Mouse (Mus musculus) neural tube, embryonic 15.5 days (tissue): ENCODE results near the gene Gstm2. TPM values are rescaled to one million over a fixed set of nuclear protein-coding genes. Genes with fewer than 3 reads are reported as not detected.
"Not testable (repeated sequence)": the region's sequence is repeated elsewhere in the genome, so short reads cannot be mapped to it uniquely, and the experiment has no call there.

Experiments used
- ATAC-seq: fragments of 200-750 bp; cut with Nextera tagmentation; 2 replicates; pipeline ENCODE4 v1.8.0; 2017; ENCODE audit warnings: mild to moderate bottlenecking, moderate TSS enrichment, moderate library complexity; ENCODE audit not compliant: low FRiP score
- H3K27ac ChIP-seq: fragments of 300-500 bp; sonication (generic); replicated peaks from 2 replicates; pipeline ENCODE4 v1.5.1; 2015; ENCODE audit warnings: mild to moderate bottlenecking, inconsistent platforms
- H3K27me3 ChIP-seq: fragments of 300-500 bp; sonication (generic); replicated peaks from 2 replicates; pipeline ENCODE4 v1.6.1; 2015; ENCODE audit warnings: inconsistent platforms
- H3K36me3 ChIP-seq: fragments of 300-500 bp; sonication (generic); 2 replicates; pipeline ENCODE4 v1.6.1; 2015; ENCODE audit warnings: inconsistent platforms
- H3K4me1 ChIP-seq: fragments of 300-500 bp; sonication (generic); 2 replicates; pipeline ENCODE4 v1.6.1; 2015; ENCODE audit warnings: inconsistent platforms
- H3K4me2 ChIP-seq: fragments of 300-500 bp; sonication (generic); 2 replicates; pipeline ENCODE4 v1.6.1; 2015; ENCODE audit warnings: inconsistent platforms, mild to moderate bottlenecking, moderate library complexity
- H3K4me3 ChIP-seq: fragments of 300-500 bp; sonication (generic); replicated peaks from 2 replicates; pipeline ENCODE4 v1.5.1; 2015; ENCODE audit warnings: mild to moderate bottlenecking, inconsistent platforms
- H3K9ac ChIP-seq: fragments of 300-500 bp; sonication (generic); replicated peaks from 2 replicates; pipeline ENCODE4 v1.6.1; 2015; ENCODE audit warnings: mild to moderate bottlenecking, inconsistent platforms
- H3K9me3 ChIP-seq: fragments of 300-500 bp; sonication (generic); replicated peaks from 2 replicates; pipeline ENCODE4 v1.6.1; 2016; ENCODE audit warnings: inconsistent platforms
- WGBS: fragments of 180-500 bp; shearing (Covaris S2); methylation state at CpG from one replicate; pipeline ENCODE4 v1.1.7; 2015; ENCODE audit warnings: mixed read lengths; 5-methylcytosine and 5-hydroxymethylcytosine counted together
- polyA plus RNA-seq: library from polyadenylated mRNA; unstranded; fragments of >200 nt; fragmentation: Nextera tagmentation; extraction: Ambion mirVana; gene quantifications from 2 replicates; pipeline ENCODE4 v1.2.1, GENCODE M21; 2015

Gene Gstm2
- polyA plus RNA-seq = 7.4 and 23.4 TPM in 2 replicates

DNA sequence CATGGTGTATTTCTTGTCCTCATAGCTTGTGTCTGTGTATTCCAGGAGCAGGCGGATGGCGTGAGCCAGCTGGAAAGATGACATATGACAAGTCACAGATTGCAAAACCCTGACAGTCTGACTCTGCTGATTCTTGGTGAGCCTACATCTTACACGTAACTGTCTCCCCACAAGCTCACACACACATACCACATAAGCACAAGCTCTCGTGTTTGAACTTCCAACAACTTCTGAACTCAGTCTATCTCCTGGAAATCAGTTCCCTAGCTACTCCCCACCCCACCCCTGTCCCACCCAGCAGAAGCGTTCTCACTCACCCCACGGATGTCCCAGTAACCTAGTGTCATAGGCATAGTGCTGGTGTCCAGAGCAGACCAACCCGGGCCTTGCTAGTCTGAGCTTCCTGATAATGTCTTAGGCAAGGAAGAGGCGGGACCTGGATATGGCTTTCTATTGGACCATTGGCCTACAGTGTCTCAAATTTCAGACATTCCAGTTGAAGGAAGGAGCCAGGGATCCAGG, at the start of gene Gstm2:
Gstm2 (minus strand) TSS at position 413 of the 522 bp plus-strand sequence.
- Histone ChIP-seq H3K27me3 (no peaks in the 10 kb centered on the region), H3K9ac (no peak within 1 kb of the TSS), H3K36me3 (no peaks in the 10 kb centered on the region), H3K9me3 (no peaks in the 10 kb centered on the region), H3K4me2 (no peak within 1 kb of the TSS), H3K4me3 (no peak within 1 kb of the TSS), H3K27ac (no peak within 1 kb of the TSS), H3K4me1 (no peaks in the 10 kb centered on the region)
- WGBS = 64% methylated on average over 8 of the region's 8 CpGs
- ATAC-seq = no peak

DNA sequence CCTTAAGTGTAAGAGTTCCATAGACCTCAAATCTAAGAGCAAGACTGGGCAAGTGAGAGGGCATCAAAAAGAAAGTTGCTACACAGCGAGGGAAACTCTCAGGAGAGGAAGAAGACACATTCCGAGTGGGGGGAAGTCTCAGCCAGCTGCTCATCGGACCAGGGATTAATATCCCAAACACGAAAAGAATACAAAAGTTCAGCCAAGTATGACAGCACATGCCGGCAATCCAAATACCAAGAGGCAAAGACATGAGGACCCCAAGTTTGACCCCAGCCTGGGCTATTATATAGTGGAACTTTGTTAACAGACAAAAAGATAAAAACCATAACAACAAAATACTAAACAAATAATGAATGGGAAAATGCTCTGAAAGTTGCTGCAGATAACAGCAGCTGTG, 46.9 kb upstream of the Gstm2 start:
- Histone ChIP-seq H3K9me3 (no peaks in the 10 kb centered on the region), H3K27me3 (no peaks in the 10 kb centered on the region), H3K36me3 (no peaks in the 10 kb centered on the region), H3K9ac (no peak overlapping the region), H3K27ac (no peak overlapping the region), H3K4me2 (no peak overlapping the region), H3K4me3 (no peak overlapping the region), H3K4me1 (no peaks in the 10 kb centered on the region)
- no peak for ATAC-seq
- 74% methylated on average over 5 of the region's 5 CpGs for WGBS

DNA sequence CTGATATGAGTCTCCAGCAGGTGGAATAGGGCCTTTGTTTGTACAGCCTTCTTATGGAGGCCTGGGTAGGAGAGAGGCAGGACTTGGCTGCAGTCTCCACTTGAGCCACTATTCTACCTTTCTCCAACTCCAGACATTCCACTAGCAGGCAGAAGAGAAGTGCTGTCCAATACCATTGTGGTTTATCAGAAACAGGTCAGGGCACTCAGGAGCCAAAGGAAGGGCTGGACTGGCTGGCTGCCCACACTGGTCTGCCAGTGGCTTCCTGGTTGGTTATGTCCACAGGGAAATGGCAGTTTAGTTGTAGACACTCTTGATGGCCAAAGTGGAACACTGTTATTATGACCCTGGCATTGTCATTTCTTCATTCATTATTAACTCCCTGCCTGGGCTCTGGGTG, 45.9 kb upstream of the Gstm2 start:
- Histone ChIP-seq H3K9me3 (no peaks in the 10 kb centered on the region), H3K27ac (no peak overlapping the region), H3K4me1 (no peaks in the 10 kb centered on the region), H3K36me3 (no peaks in the 10 kb centered on the region), H3K4me3 (no peak overlapping the region), H3K4me2 (no peak overlapping the region), H3K9ac (no peak overlapping the region), H3K27me3 (no peaks in the 10 kb centered on the region)
- no peak for ATAC-seq

DNA sequence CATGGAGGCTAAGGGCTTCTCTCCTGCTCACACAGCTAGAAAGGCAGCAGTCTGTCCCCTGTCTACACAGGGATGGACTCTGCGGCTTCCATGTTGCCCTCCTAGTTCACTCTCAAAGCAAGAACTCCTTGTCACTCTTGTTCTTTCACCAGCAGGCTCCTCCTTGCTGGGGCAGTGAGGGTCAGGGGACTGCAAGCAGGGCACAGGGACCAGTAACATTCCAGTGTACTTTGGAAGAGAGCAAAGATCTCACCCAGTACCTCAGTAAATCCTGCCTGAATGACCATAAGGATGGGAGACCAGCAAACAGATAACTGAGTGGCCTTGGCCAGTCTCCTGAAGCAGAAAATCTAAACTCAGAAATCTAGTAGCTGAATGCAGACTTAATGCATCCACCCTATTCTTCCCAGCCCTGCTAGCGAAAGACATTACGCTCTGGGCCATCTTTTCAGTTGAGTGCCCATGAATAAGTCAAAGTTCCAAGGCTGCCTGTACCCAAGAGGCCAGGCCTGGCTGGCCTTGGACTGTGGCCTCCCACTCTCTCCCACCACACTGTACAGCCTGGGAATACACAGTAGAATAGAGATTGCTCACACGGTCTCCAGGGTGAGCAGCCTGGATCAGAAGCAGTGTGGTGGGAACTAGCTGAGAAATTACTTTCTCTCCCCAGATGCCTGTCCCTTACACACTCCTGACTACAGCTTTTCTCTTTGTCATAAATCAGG, 42.5 kb upstream of the Gstm2 start:
- 46% methylated on average over 4 of the region's 4 CpGs for WGBS
- ATAC-seq = no peak

DNA sequence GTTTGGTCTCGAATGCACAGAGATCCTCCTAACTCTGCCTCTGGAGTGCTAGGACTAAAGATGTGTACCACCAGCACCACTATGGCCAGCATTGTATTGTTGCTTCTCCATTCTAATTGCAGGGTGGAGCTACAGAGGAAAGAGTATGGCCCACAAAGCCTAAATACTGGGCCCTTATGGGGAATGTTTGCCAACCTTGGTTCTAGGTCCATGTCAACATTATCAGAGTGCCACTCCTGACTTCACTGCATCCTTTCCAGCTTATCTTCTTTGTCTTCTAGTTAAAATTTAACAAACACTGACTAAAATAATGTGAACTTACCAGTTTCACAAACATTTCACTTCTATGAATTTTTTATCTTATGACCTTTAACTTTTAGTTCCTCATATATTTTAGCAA, 40.3 kb upstream of the Gstm2 start:
- Histone ChIP-seq H3K4me2 (no peak overlapping the region), H3K36me3 (no peaks in the 10 kb centered on the region), H3K4me1 (no peaks in the 10 kb centered on the region), H3K27me3 (no peaks in the 10 kb centered on the region), H3K4me3 (no peak overlapping the region), H3K9ac (no peak overlapping the region), H3K27ac (no peak overlapping the region), H3K9me3 (no peaks in the 10 kb centered on the region)
- 87% methylated on average over 1 of the region's 1 CpGs for WGBS
- no peak for ATAC-seq

More for the DNA sequence above, 42.5 kb upstream of the Gstm2 start:
- Histone ChIP-seq H3K27ac (no peak overlapping the region), H3K4me3 (no peak overlapping the region), H3K4me2 (no peak overlapping the region), H3K9me3 (no peaks in the 10 kb centered on the region), H3K9ac (no peak overlapping the region), H3K27me3 (no peaks in the 10 kb centered on the region), H3K4me1 (no peaks in the 10 kb centered on the region), H3K36me3 (no peaks in the 10 kb centered on the region)

DNA sequence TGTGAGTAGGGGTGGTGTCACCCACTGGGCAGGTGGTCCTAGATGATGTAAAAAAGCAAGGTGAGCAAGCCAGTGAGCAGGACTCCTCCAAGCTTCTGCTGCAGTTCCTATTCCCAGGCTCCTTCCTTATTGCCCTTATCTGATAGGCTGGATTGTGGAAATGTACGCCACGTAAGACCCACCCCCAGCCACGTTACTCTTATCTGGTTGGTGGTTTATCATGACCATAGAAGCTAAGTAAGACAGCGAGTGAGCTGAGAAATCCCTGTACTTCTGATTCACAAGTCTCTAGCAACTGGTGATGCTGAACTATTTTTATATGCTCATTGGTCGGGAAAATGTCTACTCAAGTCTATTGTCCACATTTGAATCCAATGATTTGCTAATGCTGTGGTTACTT, 39.8 kb upstream of the Gstm2 start:
- Histone ChIP-seq H3K27ac (no peak overlapping the region), H3K4me1 (no peaks in the 10 kb centered on the region), H3K4me2 (no peak overlapping the region), H3K9ac (no peak overlapping the region), H3K36me3 (no peaks in the 10 kb centered on the region), H3K4me3 (no peak overlapping the region), H3K9me3 (no peaks in the 10 kb centered on the region), H3K27me3 (no peaks in the 10 kb centered on the region)
- no peak for ATAC-seq
- 77% methylated on average over 5 of the region's 5 CpGs for WGBS

DNA sequence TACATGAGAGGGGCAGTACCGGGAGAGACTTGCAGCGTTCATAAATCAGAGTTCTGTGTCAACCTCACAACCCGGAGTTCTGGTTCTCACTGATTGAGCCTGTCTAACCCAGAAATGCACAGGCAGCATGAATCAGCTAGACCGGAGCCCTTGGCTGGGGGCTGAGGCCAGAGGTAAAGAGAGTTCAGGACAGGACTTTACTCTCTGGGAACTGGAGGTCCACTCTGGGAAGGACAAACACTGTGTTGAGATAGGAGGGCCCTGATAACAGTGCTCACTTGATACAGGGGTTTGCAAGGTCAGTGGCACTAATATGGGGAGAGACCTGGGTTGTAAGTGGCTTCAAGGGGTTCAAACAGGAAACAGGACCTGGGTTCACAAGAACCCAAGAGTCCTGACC, 39.1 kb upstream of the Gstm2 start:
- no peak overlapping the region for H3K4me3 ChIP-seq
- H3K4me2 ChIP-seq = no peak overlapping the region
- no peaks in the 10 kb centered on the region for H3K9me3 ChIP-seq
- H3K27me3 ChIP-seq = no peaks in the 10 kb centered on the region
- H3K36me3 ChIP-seq = no peaks in the 10 kb centered on the region
- H3K27ac ChIP-seq = no peak overlapping the region
- H3K9ac ChIP-seq = no peak overlapping the region
- WGBS = 60% methylated on average over 4 of the region's 4 CpGs
- H3K4me1 ChIP-seq = no peaks in the 10 kb centered on the region
- no peak for ATAC-seq

DNA sequence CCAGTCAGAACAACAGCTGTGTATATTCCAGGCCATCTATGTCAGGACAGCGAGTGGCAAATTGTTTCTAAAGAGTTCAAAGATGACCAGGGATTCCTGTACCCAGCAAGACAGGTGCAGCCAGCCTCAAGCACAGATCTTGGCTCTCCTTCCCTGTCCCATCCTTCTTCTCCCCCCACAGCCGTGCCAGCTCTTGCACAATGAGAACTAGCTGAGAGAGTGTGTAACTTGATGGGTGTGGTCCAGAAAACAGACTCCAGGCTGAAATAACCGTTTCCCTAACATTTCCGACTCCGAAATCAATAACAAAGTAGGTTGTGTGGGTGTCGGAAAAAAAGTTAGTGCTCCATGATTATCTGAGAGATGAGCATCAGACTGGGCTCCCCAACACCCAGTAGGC, 36.4 kb upstream of the Gstm2 start:
- Histone ChIP-seq H3K4me2 (no peak overlapping the region), H3K36me3 (no peaks in the 10 kb centered on the region)
- WGBS = 83% methylated on average over 6 of the region's 6 CpGs

DNA sequence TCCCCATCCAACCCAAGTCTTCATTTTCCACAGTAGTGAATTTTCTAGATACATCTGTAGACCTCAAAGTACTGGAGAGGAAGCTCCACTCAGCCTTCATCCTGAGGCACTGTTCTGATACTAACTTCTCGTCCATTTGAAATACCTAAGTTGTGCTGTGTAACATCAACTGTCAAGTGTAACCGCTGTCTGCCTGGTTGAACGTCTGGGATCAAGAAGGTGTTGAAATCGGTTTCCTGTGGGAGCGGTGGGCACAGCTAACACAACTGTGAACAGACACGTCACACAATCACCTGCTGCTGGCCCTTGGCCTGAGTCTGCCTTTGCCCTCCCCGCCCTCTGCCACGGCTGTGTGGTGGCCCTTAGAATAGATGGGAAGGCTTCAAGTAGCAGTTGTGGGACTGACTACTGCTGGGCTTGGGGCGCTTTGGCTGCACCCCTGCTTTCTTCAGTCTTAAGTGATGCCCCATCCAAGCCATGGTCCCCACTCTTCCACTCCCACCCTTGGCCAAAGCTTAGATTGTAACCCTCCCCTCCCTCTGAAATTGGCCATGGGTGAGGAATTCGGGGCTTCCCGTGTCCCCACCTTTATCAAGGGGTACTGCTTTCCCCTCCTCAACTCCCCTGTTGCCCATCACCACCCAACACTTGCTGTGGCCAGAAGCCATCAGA, 34.2 kb upstream of the Gstm2 start:
- peaks cover 29% of the 10 kb centered on the region for H3K4me1 ChIP-seq
- WGBS = 90% methylated on average over 11 of the region's 11 CpGs
- H3K4me2 ChIP-seq, H3K9me3 ChIP-seq, ATAC-seq, H3K27ac ChIP-seq, H3K4me3 ChIP-seq, H3K9ac ChIP-seq, H3K27me3 ChIP-seq, H3K36me3 ChIP-seq: not testable (repeated sequence)

More for the DNA sequence above, 36.4 kb upstream of the Gstm2 start:
- Histone ChIP-seq H3K4me1 (peaks cover 9% of the 10 kb centered on the region), H3K9me3 (no peaks in the 10 kb centered on the region), H3K9ac (no peak overlapping the region), H3K4me3 (no peak overlapping the region), H3K27ac (no peak overlapping the region), H3K27me3 (no peaks in the 10 kb centered on the region)
- ATAC-seq = no peak

DNA sequence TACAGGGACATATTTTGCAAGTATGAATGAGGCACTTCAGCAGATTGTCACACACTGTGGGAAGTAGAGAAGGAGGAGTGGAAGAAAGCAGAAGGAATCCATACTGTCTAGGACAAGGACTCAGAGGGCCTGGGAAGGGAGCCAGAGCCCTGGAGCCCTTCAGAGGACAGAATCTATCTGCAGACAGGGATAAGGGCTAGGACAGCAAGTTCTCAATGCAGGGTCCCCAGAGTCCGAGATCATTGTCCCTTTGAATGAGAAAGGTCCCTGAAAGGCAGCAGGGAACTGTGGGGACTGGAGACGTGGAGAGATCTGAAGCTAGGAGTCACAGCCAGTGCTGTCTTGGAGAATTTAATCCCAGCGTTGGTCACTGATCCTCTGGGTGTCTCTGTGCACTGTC, 33.0 kb upstream of the Gstm2 start:
- not testable (repeated sequence) for H3K9ac ChIP-seq, H3K27ac ChIP-seq, H3K9me3 ChIP-seq, H3K4me3 ChIP-seq, H3K36me3 ChIP-seq, ATAC-seq, H3K4me2 ChIP-seq, H3K27me3 ChIP-seq
- peaks cover 30% of the 10 kb centered on the region for H3K4me1 ChIP-seq
- WGBS = 79% methylated on average over 3 of the region's 3 CpGs

DNA sequence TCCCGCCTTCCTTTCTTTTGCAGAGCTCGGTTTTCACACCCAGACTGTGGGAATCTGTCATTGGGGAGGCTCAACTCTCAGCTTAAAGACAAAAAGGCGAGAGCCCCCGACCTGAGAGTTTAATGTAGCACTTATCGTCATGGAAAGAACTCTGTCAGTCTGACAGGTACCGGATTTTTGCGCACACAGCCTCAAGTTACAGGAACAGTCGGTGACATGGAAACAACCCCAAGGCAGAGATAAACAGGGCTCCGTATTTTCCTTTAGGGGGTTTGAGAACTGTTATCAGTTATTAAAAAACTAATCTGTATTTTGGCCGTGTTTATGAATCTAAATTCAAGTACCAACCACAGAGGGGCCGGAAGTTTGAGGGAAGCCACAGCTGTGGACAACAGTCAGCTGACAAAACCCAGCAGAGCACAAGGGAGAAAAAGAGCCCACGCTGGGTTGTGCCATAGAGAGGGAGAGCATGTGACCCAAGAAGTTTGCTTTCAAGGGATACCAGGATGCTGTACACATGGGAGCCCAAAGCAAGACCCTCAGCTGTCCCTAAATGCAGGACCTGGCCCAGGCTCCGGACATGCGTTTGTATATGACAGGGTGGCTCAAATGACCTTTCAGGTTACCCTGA, 32.1 kb upstream of the Gstm2 start:
- H3K4me2 ChIP-seq = peak overlapping the region; percentile 92
- peak overlapping the region; percentile 45 for H3K4me3 ChIP-seq
- no peaks in the 10 kb centered on the region for H3K9me3 ChIP-seq
- peak overlapping the region; percentile 51 for H3K9ac ChIP-seq
- ATAC-seq = no peak
- peak overlapping the region; percentile 87 for H3K27ac ChIP-seq
- peaks cover 35% of the 10 kb centered on the region for H3K4me1 ChIP-seq
- H3K27me3 ChIP-seq = no peaks in the 10 kb centered on the region
- WGBS = 24% methylated on average over 14 of the region's 14 CpGs
- no peaks in the 10 kb centered on the region for H3K36me3 ChIP-seq
